Mouse (Mus musculus): ENCODE data around the gene Bloc1s5.
"Not testable (repeated sequence)": the region's sequence is repeated elsewhere in the genome, so short reads cannot be mapped to it uniquely, and the experiment has no call there.

Bloc1s5 gene

DNA sequence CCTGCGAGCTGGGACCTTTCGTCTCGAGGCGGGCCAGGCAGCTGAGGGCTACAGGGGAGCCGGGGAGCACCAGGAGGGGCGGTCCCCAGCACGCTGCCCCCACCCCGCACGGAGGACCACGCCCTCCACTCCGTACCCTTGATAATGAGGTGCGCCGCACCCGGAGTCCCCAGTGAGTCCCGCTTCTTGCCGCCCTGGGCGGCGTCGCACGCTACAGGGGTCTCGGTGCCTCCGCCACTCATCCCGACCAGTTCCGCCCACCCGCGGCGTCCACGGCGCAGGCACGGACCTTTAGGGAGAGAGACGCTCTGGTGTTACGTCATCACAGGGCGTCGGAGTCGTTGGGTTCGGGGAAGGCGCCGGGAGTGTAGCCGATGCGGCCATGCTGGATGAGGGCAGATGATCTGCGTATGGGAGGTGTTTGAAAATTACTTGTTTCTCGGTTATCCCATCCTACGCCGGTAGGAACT lies at the start of gene Bloc1s5:
Gene Bloc1s5 (minus strand): TSS at position 310 of the 470 bp plus-strand sequence.
- DNase-seq (ENCODE audit: low spot score in 2 of 2): peak; percentile 90 to 94

DNA sequence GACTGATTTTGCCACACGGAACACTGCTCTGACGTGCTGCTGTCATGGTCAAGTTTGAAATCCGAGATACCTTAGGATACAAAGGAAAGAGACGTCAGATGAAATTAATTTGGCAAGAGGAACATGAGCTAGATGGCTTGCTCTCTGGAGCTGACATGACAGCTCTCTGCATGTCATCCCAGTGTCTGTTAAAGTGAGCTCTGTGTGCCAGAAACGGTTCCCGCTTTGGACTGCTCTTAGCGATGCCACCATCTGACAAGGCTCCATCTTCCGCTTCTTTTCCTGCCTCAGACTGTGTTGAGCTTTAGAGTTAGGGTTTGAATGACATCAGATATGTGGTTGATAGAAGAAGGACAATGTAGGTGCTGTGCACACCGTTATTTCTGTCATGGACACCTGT lies 37.4 kb upstream of the Bloc1s5 start:
- no peak for DNase-seq (ENCODE audit: low spot score in 2 of 2)

DNA sequence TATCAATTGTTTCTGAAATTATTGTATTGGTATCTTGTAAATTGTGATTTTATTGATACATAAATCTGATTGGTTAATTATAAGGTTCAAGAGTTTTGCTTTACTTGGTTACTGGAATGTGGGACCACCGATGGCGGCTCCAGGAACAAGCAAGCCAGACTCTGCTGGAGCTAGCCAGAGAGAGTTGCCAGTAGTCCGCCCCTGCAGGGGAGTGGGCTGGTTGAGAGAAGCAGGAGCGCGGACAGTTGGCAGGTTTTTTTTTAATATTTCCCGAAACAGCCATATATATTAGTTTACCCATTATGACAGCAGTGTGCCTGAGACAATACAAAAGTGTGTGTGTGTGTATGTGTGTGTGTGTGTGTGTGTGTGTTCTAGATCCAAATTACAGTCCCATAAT lies 36.5 kb upstream of the Bloc1s5 start:
- not testable (repeated sequence) for DNase-seq (ENCODE audit: low spot score in 2 of 2)

DNA sequence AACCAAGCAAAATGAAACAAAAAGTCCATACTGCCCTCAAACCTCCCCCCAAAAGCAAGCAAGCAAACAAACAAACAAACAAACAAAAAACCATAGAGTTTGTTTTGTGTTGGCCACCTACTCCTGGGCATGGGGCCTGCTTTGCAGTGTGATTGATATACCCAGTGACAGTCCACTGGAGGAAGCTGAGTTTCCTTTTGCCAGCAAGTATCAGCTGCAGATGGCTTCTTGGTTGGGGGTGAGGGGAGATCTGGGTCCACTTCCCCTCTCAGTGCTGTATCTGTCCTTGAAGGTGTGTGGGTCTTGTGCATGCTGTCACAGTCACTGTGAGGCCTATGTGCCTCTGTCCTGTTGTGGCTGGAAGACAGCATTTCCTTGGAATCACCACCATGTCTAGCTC lies 35.1 kb upstream of the Bloc1s5 start:
- DNase-seq (ENCODE audit: low spot score in 2 of 2): no peak

DNA sequence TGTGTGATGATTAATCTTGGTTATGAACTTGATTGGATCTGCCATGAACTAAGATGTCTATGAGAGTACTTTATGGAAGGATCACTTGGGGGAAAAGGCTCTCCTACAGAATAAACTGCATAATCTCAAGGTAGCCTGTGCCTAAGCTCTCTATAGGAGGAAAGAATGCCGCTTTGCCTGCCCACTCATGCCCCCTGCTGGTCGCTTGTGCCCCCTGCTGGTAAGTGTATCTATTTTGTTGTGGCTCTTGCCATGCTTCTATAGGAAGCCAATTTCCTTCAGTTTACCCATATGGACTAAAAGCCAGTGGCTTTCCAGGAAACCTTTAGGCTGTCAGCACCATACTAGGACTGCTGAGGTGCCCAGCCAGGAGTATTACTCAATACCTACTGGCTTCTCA lies 33.6 kb upstream of the Bloc1s5 start:
- no peak for DNase-seq (ENCODE audit: low spot score in 2 of 2)

DNA sequence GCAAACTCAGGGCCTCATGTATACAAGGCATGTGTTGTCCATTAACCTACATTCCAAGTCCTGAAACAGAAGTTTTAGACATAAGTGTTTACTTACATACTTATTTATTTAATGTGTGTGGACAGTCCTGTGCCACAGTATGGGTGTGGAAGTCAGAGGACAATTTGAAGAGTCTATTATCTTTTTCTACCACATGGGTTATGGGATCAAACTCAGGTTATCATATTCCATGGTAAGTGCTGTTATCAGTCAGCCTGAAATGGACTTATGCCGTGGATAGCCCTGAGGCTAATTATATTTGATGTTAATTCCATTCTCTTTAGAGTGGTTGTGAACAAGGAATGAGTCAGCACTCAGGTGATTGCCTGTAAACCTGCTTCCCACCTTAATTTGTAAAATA lies 29.8 kb upstream of the Bloc1s5 start:
- DNase-seq (ENCODE audit: low spot score in 2 of 2): no peak

DNA sequence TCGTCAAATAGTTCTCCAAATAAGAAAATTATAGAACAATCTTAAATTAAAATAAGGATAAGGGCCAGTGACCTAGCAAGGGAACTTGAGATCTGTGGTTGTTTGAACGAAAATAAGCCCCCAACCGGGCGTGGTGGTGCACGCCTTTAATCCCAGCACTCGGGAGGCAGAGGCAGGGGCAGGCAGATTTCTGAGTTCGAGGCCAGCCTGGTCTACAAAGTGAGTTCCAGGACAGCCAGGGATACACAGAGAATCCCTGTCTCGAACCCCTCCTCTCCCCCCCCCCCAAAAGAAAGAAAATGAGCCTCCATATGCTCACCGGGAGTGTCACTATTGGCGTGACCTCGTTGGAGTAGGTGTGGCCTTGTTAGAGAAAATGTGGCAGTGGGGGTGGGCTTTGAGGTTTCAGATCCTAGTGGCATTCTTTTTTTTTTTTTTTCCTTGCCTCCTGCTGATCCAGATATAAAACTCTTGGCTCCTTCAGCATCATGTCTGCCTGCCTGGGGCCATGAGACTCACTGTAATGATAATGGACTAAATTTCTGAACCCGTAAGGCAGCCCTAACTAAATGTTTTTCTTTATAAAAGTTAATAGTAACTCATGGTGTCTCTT lies 24.7 kb upstream of the Bloc1s5 start:
- no peak for DNase-seq (ENCODE audit: low spot score in 2 of 2)

DNA sequence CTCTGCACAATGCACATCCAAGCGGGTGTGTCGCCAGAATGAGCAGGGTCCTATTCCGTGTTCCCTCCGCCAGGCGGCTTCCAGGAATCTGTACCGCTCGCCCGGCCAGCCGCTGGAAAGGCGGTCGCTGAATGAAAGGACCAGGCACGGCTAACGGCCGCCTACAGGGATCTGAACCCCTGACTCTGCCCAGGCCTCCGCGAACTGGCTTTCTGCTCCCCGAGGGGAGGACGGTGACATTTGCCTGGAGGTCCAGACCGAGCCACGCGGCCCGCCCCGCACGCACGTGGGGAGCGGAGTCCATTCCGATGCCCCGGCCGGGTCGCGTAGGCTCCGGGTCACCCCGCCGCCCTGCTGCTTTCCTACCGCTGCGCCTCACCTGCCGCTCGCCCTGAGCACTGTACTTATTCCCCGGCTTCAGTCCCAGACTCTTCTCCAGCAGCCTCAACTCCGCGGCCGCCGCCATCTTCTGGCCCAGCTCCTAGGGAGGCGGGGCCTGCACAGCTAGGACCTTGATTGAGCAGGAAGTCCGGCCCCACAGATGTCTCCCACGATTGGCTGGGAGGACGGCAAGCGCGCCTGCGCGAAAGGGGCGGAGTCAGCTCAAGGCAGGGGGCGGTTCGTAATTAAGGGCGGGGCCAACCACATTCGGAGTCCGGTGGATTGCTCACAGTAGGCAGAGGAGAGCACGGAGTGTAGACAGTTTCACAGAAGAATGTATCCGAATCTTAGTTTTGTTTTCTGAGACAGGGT lies 23.8 kb upstream of the Bloc1s5 start, which contains the start of gene Eef1e1:
Gene Eef1e1 (minus strand): TSS at position 531 of the 753 bp plus-strand sequence.
- DNase-seq (ENCODE audit: low spot score in 2 of 2): peak; percentile 92 to 93

DNA sequence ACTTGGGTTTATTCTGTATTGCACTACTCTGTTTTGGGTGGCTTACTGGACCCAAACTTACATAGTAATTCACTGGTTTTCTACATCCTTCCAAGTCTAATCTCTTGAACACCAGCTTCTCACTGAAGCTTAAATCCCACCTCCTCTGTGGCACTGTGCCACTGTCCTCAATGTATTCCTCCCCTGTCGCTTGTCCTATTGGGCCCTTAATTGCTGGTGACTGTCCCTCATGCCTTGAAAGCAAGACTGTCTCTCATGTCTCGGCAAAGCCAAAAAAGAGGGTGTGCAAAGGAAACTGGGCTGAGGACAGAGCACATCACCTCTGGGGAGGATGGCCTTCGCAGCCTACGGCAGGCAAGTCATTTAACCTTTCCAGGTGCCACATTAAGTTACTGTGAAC lies 23.0 kb upstream of the Bloc1s5 start:
- no peak for DNase-seq (ENCODE audit: low spot score in 2 of 2)

DNA sequence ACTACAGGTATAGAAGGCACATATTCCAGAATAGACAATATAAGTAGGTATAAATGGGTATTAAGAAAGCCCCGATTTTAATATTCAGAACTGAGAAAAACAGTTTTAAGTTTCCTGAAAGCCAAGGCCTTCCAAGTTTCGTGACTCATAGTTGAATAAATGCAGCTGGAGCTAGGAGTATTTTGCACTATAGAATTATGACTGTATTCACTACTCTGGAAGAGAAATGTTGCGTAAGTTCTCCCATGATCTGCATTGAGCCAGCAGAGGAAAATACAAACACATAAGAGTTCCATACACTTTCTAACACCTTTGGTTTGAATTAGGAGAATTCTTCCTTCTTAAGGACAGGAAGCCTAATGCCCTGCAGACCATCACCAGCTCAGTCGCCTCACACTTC lies 15.4 kb upstream of the Bloc1s5 start:
- DNase-seq (ENCODE audit: low spot score in 2 of 2): no peak

DNA sequence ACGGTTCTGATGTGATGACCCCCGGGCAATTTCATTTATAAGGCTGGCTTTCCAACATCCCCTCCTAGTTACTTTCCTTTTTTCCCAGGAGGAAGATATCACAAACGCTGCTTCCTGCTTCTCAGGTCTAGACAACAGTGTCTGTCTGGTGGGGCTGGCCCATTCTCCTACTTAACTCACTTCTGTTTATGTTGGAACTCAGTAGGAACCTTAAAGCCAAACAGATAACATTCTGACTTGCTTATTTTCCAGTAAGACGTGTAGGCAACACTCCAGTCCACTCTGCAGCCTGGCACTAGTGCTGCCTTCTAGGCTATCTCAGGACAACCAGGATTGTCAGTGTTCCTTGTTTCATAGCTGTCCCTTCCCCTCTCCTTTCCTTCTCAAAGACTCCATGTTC lies 14.2 kb upstream of the Bloc1s5 start:
- DNase-seq (ENCODE audit: low spot score in 2 of 2): no peak

DNA sequence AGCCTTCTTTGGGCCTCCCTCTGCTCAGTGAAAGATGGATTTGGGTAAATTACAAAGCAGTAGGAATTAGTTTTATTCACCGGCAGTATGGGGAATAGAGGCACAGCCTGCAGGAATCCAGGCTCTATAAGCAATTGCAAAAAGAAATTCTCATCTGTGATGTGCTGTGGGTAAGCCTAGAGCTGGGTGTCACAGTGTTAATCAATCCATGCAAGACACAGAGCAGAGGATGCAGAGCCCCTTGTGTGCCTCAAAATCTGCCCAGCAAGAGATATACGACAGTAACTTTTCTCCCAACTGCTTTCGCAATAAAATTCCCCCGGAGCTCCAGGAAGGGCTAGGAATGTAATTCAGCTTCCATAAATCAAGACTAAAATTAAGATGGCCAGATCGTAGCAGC lies 6.5 kb upstream of the Bloc1s5 start:
- no peak for DNase-seq (ENCODE audit: low spot score in 2 of 2)

DNA sequence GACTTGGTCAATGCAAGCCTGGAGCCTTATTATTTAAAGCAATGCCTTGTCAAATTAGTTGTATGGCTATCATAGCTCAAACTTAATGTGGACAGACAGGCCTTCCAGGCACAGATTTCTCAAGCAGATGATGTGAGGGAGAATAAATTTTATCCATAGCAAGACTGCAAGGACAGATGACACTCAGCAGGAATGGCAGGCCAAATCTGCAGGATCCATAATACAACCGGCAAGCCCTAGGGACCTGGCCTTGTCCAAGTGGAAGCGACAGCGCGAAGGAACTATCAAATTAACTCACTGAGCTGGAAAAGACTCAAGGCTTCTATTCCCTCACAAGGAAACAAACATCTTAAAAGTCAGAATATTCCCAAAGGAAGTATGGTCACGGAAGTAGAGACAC lies 6.1 kb upstream of the Bloc1s5 start:
- no peak for DNase-seq (ENCODE audit: low spot score in 2 of 2)

DNA sequence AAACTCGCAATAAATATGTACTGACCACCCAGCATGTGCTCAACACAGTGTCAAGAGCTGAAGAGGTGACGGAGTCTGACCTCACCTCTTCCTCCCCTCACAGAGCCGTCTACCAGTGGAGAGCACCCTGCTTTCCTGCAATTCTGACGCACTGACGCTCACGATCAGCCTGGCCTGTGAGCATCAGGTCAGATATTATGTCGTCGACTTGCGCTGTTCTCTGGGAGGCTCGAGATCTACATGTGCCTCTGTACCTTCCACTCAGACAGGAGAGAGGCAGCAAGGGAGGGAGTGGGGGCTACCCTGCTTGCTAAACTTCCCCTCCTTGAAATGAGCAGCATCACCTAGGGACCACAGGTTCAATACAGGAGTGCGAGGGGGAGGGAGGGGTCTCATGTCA lies 3.8 kb upstream of the Bloc1s5 start:
- DNase-seq (ENCODE audit: low spot score in 2 of 2): no peak

DNA sequence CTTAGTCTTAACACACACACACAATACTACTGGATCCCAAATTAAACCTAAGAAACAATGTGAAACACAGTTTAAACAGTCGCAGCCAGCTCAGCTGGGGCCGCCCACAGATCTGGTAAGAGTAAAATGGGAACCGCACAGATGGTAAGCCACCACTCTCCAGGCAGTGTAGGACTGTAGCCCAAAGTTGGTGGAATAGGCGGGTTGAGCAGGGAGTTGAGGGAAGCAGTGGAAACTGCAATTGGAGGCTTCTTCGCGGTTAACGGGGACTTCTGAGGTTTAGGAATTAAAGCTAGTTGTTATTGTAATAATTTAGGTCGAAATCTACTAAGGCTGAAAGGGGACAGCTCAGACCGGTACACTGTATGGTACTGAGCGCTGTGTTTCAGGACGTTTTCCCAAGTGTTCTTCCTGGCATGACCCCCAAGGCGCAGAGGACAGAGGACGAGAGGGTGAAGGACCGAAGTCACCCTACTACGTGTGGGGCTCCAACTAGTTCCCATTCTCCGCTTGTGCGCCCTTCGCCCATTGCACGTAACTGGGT lies 581 bp downstream of the Bloc1s5 start:
- DNase-seq (ENCODE audit: low spot score in 2 of 2): peak; percentile 48 to 50

DNA sequence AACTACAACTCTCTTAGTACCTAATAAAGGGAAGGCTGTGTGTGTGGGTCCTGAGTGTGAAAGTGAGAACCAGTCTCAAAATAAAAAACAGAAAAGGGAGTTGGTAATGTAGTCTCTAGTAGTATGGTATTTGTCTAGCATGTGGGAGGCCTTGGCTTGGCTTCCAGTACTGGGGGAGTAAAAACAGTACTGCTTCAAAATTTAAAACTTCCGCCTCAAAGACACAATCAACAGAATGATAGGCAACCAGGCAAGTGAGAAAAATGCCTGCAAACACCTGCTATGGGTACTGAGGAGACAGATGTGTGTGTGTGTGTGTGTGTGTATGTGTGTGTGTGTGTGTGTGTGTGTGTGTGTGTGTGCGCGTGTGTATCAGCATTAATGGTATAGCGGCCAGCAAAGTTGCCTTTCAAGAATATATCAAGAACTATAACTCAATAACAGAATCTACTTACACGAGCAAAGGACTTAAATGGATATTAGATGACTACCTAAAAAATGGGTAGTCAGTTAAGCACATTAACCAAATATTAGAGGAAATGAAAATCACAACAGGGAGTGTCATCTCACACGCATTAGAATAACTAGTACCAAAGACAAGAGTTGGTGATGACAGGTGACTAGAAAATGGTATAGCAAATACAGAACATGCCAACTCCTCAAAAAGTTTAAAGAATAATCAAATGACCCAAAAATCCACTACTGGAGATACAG lies 1.5 kb downstream of the Bloc1s5 start:
- DNase-seq (ENCODE audit: low spot score in 2 of 2): no peak

DNA sequence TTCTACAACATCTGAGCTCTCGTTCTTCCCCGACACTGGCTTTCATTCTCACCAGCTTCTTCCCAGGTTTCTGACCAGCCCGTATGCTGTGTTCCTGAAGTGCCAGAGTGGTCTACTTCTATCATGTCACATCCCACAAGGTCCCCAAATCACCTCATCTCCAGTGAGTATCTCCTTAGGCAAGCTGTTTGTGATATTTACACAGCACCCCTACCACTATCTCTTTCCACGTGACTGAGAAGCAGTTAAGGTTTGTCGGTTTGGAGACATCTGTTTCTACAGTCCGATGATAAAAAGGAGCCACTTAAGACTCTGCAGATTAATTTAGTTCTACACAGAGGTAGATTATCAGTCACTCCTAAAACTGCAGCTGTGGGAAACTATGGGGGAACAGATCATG lies 2.4 kb downstream of the Bloc1s5 start:
- no peak for DNase-seq (ENCODE audit: low spot score in 2 of 2)

DNA sequence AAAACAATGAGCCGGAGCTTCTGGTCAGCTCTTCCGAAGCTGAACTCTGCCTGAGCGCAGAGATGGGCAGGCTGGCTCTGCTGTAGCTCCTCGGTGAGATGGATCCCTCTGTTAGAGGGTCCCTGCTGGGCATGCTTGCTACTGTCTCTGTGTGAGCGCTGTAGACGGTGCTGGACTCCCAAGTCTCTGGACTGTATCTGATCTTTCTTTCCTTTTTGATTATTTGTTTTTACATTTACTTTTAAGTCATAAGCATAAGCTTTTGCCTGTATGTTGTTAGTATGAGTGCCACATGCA lies 8.7 kb downstream of the Bloc1s5 start:
- DNase-seq (ENCODE audit: low spot score in 2 of 2): no peak

DNA sequence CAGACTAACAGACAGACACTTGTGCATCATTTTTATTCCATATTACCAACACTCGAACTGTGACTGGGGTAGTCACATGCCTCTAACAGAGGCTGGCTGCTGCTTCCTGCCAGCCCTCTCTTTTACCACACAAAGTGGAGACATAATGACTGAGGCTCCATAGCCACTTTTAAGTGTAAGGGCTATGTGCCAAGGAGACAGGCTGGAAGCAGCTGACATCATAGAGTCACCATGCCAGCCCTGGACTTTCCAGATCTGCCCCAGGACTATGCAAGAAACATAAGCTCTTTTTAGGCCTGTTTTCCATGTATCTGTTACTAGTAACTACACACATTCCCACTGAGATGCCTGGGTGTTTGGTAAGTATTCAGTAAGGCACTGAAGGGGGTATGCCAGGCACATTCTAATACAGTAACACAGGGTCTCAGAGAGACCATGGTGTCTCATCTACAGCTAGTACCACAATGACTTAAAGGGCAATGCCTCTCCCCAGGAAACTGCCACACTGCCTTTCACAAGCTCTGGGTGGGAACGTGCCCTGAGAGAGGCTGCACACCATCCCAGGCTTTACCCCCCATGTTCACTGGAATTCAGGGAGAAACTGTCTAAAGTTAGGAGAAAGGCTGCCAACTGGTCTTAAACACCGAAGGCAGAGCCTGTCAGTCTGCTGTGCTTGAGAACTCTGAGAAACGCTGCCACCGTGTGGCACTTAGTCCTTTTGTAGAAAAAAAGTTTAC lies 9.2 kb downstream of the Bloc1s5 start:
- no peak for DNase-seq (ENCODE audit: low spot score in 2 of 2)

DNA sequence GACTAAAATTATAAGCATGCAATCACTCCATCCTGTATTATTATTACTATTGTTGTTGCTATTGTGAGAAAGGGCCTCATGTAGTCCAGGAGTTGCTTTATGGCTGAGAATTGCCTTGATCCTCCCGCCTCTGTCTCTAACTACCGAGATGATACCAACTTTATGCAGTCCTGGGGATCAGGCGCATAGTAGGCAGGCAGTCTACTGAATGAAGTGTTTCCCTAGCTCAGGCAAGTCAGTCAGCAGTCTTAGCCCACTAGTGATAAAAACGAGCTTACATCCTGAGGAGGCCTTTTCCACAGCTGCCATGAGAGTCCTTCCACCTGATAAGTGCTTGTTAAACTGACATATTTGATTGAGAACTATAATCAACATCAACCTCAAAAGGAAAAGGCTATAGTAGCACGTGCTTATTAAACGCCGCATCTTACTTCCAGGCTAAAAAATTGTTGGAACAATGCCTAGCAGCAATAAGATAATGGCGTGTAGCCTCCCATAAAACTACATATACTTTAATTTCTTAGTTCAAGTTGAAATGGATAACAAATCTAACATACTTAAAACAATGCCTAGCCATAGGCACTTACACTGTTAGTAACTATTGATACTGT lies 10.5 kb downstream of the Bloc1s5 start:
- DNase-seq (ENCODE audit: low spot score in 2 of 2): no peak

DNA sequence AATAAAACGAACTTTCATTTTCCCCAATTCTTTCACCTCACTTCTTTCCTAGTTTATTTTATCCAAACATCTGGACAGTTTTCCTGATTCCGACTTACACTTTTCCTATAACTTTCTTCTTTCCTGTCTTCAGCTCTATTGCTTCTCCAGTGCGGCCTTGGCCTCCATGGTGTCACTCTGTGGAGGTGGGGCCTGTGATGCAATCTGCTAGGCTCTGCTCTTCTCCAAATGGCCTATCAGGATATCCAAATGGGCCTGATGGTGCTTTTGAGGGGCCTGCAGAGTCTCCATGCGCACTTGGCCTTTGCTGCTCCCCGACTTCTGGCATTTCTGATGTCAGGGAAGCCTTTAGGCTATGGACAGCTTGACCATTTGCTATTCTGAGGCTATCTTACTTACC lies 11.6 kb downstream of the Bloc1s5 start:
- no peak for DNase-seq (ENCODE audit: low spot score in 2 of 2)

All from frontal cortex, postnatal 10 days (tissue).